Mouse (Mus musculus) testis, adult 2 months (tissue): Measurements from ENCODE around the gene Fam189b.
"Not testable (repeated sequence)": the region's sequence is repeated elsewhere in the genome, so short reads cannot be mapped to it uniquely, and the experiment has no call there.

Source experiments
- CTCF ChIP-seq: fragments of 200-500 bp; IDR thresholded peaks from 2 replicates; pipeline ENCODE4 v1.5.1; 2012; ENCODE audit warnings: low read depth, mild to moderate bottlenecking, inconsistent platforms, low read length, moderate library complexity; ENCODE audit not compliant: control insufficient read depth, insufficient read depth, insufficient replicate concordance
- POLR2A ChIP-seq: fragments of 200-500 bp; IDR thresholded peaks from 2 replicates; pipeline ENCODE4 v1.6.1; 2012; ENCODE audit warnings: low read depth, mild to moderate bottlenecking, inconsistent platforms, low read length, moderate library complexity; ENCODE audit not compliant: control insufficient read depth

DNA sequence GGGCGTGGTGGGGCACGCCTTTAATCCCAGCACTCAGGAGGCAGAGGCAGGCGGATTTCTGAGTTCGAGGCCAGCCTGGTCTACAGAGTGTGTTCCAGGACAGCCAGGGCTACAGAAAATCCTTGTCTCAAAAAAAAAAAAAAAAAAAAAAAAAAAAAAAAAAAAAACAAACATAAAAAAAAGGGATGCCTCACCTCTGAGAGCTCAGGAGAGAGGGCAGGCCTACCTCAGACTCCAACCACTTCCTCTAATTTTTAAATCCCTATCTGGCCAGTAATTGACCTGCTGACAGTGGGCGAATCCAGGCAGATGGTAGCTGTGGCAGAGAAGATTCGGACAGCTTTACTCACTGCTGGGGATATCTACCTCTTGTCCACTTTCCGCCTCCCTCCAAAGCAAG, 33.5 kb downstream of the Fam189b start:
- TF ChIP-seq CTCF, POLR2A: not testable (repeated sequence)
